In genomic region chr1:156033921-156034320, GRCm38 (mm10) we compare ENCODE assay signal across 20 mouse cellular contexts. TPM values are rescaled to one million over a fixed set of nuclear protein-coding genes. Genes with fewer than 3 reads are reported as not detected.
DNase-seq lines count a peak whose midpoint lies in the region; ATAC-seq and TF ChIP-seq lines count a peak whose summit lies in the region.
"Had no signal": no experiment of that assay in that cellular context is flagged by ENCODE, and none has a peak within 500 bp of the region (broad histone marks: within the 10 kb centered on the region; RNA-seq: fewer than 3 reads in every experiment).

No protein-coding gene starts in this region.

- 96% methylated on average over 7 of the region's 7 CpGs for WGBS in lung, embryonic 14.5 days
- WGBS in liver, postnatal 0 days (ENCODE audit: insufficient replicate concordance) = 96% methylated on average over 7 of the region's 7 CpGs
- 94% methylated on average over 7 of the region's 7 CpGs for WGBS in forebrain, embryonic 10.5 days

- H3K27me3 ChIP-seq in lung, embryonic 14.5 days (ENCODE audit: insufficient read depth, low read length) = no peaks in the 10 kb centered on the region
- no peaks in the 10 kb centered on the region for H3K27me3 ChIP-seq in liver, postnatal 0 days (ENCODE audit: insufficient read depth, low read length)
- H3K27me3 ChIP-seq in forebrain, embryonic 10.5 days (ENCODE audit: poor library complexity, severe bottlenecking) = no peaks in the 10 kb centered on the region
- H3K27me3 ChIP-seq: limb, embryonic 13.5 days had no signal

- DNase-seq in gastrocnemius, adult 2 months = no peak
- no peak for DNase-seq in gastrocnemius, postnatal 36 days
- no peak for DNase-seq in lung, embryonic 14.5 days
- DNase-seq in lung, postnatal 36 days = no peak
- no peak for DNase-seq in liver, postnatal 0 days
- DNase-seq in forebrain, embryonic 10.5 days (ENCODE audit: extremely low spot score, low spot score) = no peak
- DNase-seq: adrenal gland, postnatal 25 days; cerebellum, adult 18-20 months; cerebellum, postnatal 25 days; gastrocnemius, postnatal 25 days; heart, postnatal 14 days; kidney, adult 8-10 months; kidney, postnatal 36 days; thymus, postnatal 25 days had no signal

- TF ChIP-seq EP300 in liver, postnatal 0 days (IDR thresholded peaks at IDR 0.05; ENCODE audit: low read depth) = no peak

- H3K9ac ChIP-seq in lung, embryonic 14.5 days = no peak overlapping the region
- no peak overlapping the region for H3K9ac ChIP-seq in liver, postnatal 0 days (replicated peaks)

- H3K36me3 ChIP-seq in lung, embryonic 14.5 days (ENCODE audit: insufficient read depth) = peaks cover 46% of the 10 kb centered on the region
- peaks cover 50% of the 10 kb centered on the region for H3K36me3 ChIP-seq in liver, postnatal 0 days (replicated peaks; ENCODE audit: insufficient read depth, low read length)
- H3K36me3 ChIP-seq in forebrain, embryonic 10.5 days (replicated peaks) = peaks cover 52% of the 10 kb centered on the region

- peak overlapping the region; percentile 96 for H3K4me3 ChIP-seq in gastrocnemius, adult 2 months
- no peak overlapping the region for H3K4me3 ChIP-seq in lung, embryonic 14.5 days (ENCODE audit: low read depth, low read length)
- peak overlapping the region; percentile 5; the same call in 1 of the 2 replicates for H3K4me3 ChIP-seq in brown adipose tissue, adult 24 weeks (ENCODE audit: insufficient read depth, low read depth, low read length)
- H3K4me3 ChIP-seq in liver, postnatal 0 days (ENCODE audit: low read depth, low read length) = peak overlapping the region; percentile 76
- H3K4me3 ChIP-seq in forebrain, embryonic 10.5 days = no peak overlapping the region; the same call in 1 of the 2 replicates

- no peak for TF ChIP-seq CTCF in gastrocnemius, adult 2 months (IDR thresholded peaks at IDR 0.05)
- no peak for TF ChIP-seq CTCF in lung, embryonic 14.5 days (IDR thresholded peaks at IDR 0.05; ENCODE audit: low read depth)
- TF ChIP-seq CTCF in liver, postnatal 0 days (IDR thresholded peaks at IDR 0.05; ENCODE audit: low read depth) = no peak

- intact Hi-C loops in gastrocnemius, adult 2 months (cut with DNase I) = loop anchor here (1.0 kb wide), 1 partner anchor 61 kb away; the partner anchor contains the start of gene Cep350
- intact Hi-C loops in gastrocnemius, postnatal 36 days (cut with DNase I) = no loop called here

- H3K9me3 ChIP-seq in lung, embryonic 14.5 days (ENCODE audit: low read depth, low read length) = no peaks in the 10 kb centered on the region
- H3K9me3 ChIP-seq in liver, postnatal 0 days (ENCODE audit: low read length) = no peaks in the 10 kb centered on the region
- no peaks in the 10 kb centered on the region for H3K9me3 ChIP-seq in forebrain, embryonic 10.5 days
- H3K9me3 ChIP-seq: heart, embryonic 10.5 days; limb, embryonic 13.5 days had no signal

- H3K4me1 ChIP-seq in lung, embryonic 14.5 days (ENCODE audit: insufficient read depth) = no peaks in the 10 kb centered on the region
- H3K4me1 ChIP-seq in brown adipose tissue, adult 24 weeks (ENCODE audit: control insufficient read depth, insufficient read depth, insufficient read length, low read length) = peaks cover 2% of the 10 kb centered on the region; the same call in 1 of the 2 replicates
- peaks cover 7% of the 10 kb centered on the region; the same call in 1 of the 2 replicates for H3K4me1 ChIP-seq in liver, postnatal 0 days (ENCODE audit: insufficient read depth)
- H3K4me1 ChIP-seq in forebrain, embryonic 10.5 days = peaks cover 23% of the 10 kb centered on the region

- ATAC-seq in lung, embryonic 14.5 days (ENCODE audit: insufficient read depth) = no peak
- ATAC-seq in liver, postnatal 0 days = no peak
- ATAC-seq: forebrain, embryonic 14.5 days; lung, postnatal 0 days had no signal

- no peak overlapping the region for H3K27ac ChIP-seq in gastrocnemius, adult 2 months
- H3K27ac ChIP-seq in lung, embryonic 14.5 days (ENCODE audit: low read depth) = no peak overlapping the region
- H3K27ac ChIP-seq in brown adipose tissue, adult 24 weeks (replicated peaks; ENCODE audit: low read depth, low read length) = no peak overlapping the region
- H3K27ac ChIP-seq in liver, postnatal 0 days (ENCODE audit: low read depth) = no peak overlapping the region
- no peak overlapping the region for H3K27ac ChIP-seq in forebrain, embryonic 10.5 days
- H3K27ac ChIP-seq: hindbrain, embryonic 14.5 days; limb, embryonic 13.5 days had no signal

- H3K4me2 ChIP-seq in lung, embryonic 14.5 days = peak overlapping the region; percentile 72; the same call in 1 of the 2 replicates
- H3K4me2 ChIP-seq in liver, postnatal 0 days (ENCODE audit: low read depth, low read length) = peak overlapping the region; percentile 83

RNA-seq across cellular contexts. Expression of gene Tor1aip2, which starts 1.3 kb away (rescaled TPM):
- 10 to 100 TPM; 56.6 to 66.2 TPM for total RNA-seq in gastrocnemius, adult 2 months (2021)
- 10 to 100 TPM; 47.8 to 48.3 TPM for total RNA-seq in gastrocnemius, postnatal 36 days (2021)
- 119 and 121 TPM in 2 replicates for polyA plus RNA-seq in lung, embryonic 14.5 days (2014; fragmentation: Nextera tagmentation; extraction: Ambion mirVana)
- 61.1 and 70.9 TPM in 2 replicates for polyA plus RNA-seq in brown adipose tissue, adult 24 weeks (2012; ENCODE audit: insufficient read depth, insufficient read length, missing spikeins)
- polyA plus RNA-seq in liver, postnatal 0 days (2015; fragmentation: Nextera tagmentation; extraction: Ambion mirVana) = 43.7 and 45.3 TPM in 2 replicates
- polyA plus RNA-seq in forebrain, embryonic 10.5 days (2016; fragmentation: Nextera tagmentation; extraction: Ambion mirVana) = 104 and 108 TPM in 2 replicates

RNA-seq across cellular contexts. Expression of gene Tor1aip1, which starts 2.4 kb away (rescaled TPM):
- total RNA-seq in gastrocnemius, adult 2 months (2021) = 100 to 1,000 TPM; 115 to 138 TPM
- total RNA-seq in gastrocnemius, postnatal 36 days (2021) = 100 to 1,000 TPM in 1 of 2 experiments, 10 to 100 TPM in 1; 88.8 to 105 TPM
- 45.9 and 47.6 TPM in 2 replicates for polyA plus RNA-seq in lung, embryonic 14.5 days (2014; fragmentation: Nextera tagmentation; extraction: Ambion mirVana)
- polyA plus RNA-seq in brown adipose tissue, adult 24 weeks (2012; ENCODE audit: insufficient read depth, insufficient read length, missing spikeins) = 52.9 and 65.1 TPM in 2 replicates
- 29.1 and 29.2 TPM in 2 replicates for polyA plus RNA-seq in liver, postnatal 0 days (2015; fragmentation: Nextera tagmentation; extraction: Ambion mirVana)
- 39.0 and 42.2 TPM in 2 replicates for polyA plus RNA-seq in forebrain, embryonic 10.5 days (2016; fragmentation: Nextera tagmentation; extraction: Ambion mirVana)

Comparison
In these comparisons a context has a peak if more than half of its experiments do, and no peak if none do; other contexts are left out.
1. H3K4me3 ChIP-seq: peak in gastrocnemius, adult 2 months (single experiment), brown adipose tissue, adult 24 weeks (single experiment) and liver, postnatal 0 days (single experiment); none in lung, embryonic 14.5 days (single experiment) and forebrain, embryonic 10.5 days (single experiment).